Mouse (Mus musculus) heart, adult 11 months (tissue): ENCODE results near the gene Emb.

ENCODE experiments used
- DNase-seq: peaks from one replicate; pipeline ENCODE4 v3.0.0; 2022

Gene Emb

GRCm38 (mm10) chr13:117220501-117221321 is 12.4 kb downstream of the Emb start, which contains the start of gene Gm17509:
Gene Gm17509 (minus strand): TSS chr13:117221075.
- DNase-seq = peak; percentile 96

GRCm38 (mm10) chr13:117223125-117223524 is 14.8 kb downstream of the Emb start:
- DNase-seq = peak; percentile 94

GRCm38 (mm10) chr13:117224901-117225300 is 16.6 kb downstream of the Emb start:
- DNase-seq = peak; percentile 56

- DNase-seq = peak; percentile 88
Measured at GRCm38 (mm10) chr13:117225561-117225960, 17.2 kb downstream of the Emb start.

- peak; percentile 70 for DNase-seq
Measured at GRCm38 (mm10) chr13:117230371-117231110, 22.2 kb downstream of the Emb start.

DNA sequence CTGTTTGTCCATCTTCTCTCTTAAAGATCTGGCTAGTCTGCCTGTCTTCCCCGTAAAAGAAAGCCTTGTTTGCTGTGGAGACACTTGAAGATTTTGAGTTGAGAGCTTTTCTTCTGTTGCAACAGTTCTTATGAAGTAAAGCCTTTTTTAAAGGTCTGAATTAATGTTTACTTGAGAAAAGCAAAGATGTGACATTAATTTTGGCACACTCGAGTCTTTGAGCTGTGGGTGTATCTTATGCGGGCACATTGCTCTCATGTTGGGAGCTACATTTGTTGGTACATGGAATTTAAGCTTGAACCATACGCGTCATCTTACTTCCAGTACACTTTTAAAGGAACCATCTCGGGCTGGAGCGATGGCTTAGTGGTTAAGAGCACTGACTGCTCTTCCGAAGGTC is 25.5 kb downstream of the Emb start:
- DNase-seq = peak; percentile 2

- DNase-seq = peak; percentile 30
Measured at GRCm38 (mm10) chr13:117234486-117234885, 26.1 kb downstream of the Emb start.

DNA sequence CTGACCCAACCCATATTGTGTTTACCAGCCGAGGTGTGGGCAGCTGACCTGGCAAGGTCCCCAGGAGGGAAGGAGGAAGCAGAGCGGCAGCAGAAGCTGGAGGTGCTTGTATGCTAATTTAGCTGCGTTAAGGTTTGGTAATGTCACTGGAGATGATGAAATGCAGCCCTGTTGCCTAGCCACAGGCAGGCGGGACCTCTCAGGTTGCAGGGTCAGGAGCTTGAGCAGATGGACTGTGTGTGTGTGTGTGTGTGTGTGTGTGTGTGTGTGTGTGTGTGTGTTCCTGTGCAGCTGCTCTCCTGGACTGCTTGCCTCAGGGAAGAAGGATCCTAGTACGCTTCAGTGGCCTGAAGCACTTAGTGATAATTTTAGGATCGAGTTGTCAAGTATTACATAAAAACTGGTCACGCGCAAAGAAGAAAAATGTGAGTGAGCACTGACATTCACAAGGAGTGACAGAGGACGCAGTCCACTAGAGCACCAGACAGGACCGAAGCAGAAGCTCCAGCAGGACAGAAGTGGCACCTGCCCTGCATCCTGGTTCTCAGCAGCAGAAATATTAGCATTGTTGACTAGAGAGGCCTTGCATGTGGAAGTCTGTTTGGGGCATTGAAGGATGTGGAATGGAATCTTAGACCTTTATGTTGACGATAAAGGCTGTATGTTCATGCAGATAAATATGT is 27.3 kb downstream of the Emb start:
- peak; percentile 82 for DNase-seq

- peak; percentile 88 for DNase-seq
Measured at GRCm38 (mm10) chr13:117237111-117237510, 28.8 kb downstream of the Emb start.

- no peak for DNase-seq
Measured at GRCm38 (mm10) chr13:117242063-117242462, 33.7 kb downstream of the Emb start.

GRCm38 (mm10) chr13:117242621-117243020 is 34.3 kb downstream of the Emb start:
- DNase-seq = no peak

DNA sequence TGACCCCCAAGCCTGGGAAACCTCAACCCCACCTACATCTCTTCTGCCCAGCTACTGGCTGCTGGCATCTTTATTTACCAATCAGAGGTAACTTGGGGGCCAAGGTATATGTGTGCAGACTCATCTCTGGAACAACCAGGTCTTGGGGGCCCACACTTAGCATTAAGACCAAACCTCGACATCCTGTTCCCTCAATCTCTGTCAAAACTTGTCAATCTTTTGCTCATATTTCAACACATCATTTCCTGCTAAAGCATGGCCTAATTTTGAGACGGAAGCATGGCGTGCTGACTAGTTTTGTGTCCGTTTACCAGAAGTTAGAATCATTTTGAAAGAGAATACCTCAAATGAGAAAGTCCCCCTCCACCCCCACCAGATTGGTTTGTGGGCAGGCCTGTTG is 52.4 kb downstream of the Emb start:
- DNase-seq = peak; percentile 56

- DNase-seq = no peak
Measured at GRCm38 (mm10) chr13:117266156-117266555, 57.8 kb downstream of the Emb start.

DNA sequence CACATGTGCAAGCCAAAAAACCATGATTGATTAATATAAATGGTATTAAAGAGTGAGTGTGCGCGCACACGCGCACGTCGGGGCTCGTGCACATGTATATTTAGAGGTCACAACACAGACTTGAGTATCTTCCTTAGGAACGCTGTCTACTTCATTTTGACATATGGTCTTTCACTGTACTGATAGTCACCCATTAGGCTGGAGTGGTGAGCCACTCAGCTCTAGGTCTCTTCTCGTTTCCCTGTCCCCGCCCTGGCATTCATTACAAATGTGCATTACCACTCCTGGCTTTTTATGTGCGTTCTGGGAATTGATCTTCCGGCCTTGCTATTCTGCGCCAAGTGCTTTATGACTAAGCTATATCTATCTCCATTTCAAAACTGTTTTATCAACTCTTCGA is 59.6 kb downstream of the Emb start:
- DNase-seq = no peak

DNA sequence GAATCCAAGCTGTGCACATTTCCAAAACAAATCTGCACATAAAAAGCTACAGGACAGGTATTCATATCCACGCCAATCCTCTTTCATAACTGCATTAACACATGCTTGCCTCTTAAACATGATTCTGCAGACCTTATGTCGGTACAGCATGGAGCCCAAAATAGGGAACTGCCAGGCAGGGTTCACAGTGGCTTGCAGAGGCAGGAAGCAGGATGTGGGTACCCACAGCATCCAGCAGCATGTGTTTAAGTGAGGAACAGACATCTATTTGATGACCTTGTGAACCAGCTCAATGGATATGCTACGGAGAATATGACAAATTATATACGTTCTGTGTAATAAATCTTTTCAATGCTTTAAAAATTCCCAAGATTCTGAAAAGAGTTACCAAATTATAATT is 75.7 kb downstream of the Emb start:
- DNase-seq = peak; percentile 94

- no peak for DNase-seq
Measured at GRCm38 (mm10) chr13:117286939-117287338, 78.6 kb downstream of the Emb start.

DNA sequence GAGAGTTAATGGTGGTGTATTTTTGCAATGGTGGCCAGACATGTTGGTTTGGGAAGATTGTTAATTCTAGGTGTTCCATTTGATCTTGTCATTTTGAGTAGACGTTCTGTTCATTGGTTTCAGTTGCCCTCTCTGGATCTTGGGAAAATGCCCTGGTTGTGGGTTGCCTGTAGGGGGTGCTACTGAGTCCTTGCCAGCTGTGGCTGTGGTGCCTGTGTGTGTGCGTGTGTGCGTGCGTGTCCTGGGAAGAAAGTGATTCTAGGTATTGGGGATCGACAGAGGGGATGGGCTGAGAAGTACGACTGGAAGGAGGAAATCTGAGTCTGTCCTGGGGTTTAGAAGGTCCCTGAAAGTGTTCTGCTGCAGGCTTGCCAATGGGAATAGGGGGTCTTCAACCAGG is 79.1 kb downstream of the Emb start:
- DNase-seq = peak; percentile 41

GRCm38 (mm10) chr13:117289494-117290270 is 81.3 kb downstream of the Emb start:
- peak; percentile 87 for DNase-seq

- DNase-seq = peak; percentile 73
Measured at GRCm38 (mm10) chr13:117311446-117312225, 103.3 kb downstream of the Emb start.
